Mouse (Mus musculus): ENCODE data around the gene Arg2. TPM values are rescaled to one million over a fixed set of nuclear protein-coding genes. Genes with fewer than 3 reads are reported as not detected.
A peak's percentile ranks its signal among the peaks of the same experiment; 100 is the strongest.

Arg2 gene
- polyA plus RNA-seq, 1 experiment from 2014 or later = 1.0 TPM

DNA sequence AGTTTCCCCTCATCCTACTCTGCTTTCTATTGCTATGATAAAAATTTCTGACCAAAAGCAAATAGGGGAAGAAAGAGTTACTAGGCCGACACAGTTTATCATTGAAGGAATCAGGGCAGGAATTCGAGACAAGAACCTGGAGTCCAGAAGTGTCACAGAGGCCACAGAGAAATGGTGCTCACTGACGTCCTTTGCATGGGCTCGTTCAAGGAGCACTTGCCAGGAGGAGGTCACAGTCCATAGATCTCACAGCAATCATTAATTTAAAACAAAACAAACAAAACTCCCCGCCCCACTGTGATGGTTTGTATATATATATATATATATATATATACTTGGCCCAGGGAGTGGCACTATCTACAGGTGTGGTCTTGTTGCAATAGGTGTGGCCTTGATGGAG is 25.3 kb upstream of the Arg2 start:
- Histone ChIP-seq H3K27me3 (replicated peaks; ENCODE audit: control insufficient read depth, insufficient read depth, low read length) (no peaks in the 10 kb centered on the region), H3K4me1 (replicated peaks; ENCODE audit: control insufficient read depth, insufficient read depth, low read length) (no peaks in the 10 kb centered on the region; the same call in 1 of the 2 replicates), H3K9ac (ENCODE audit: low read depth, low read length) (no peak overlapping the region), H3K9me3 (ENCODE audit: control insufficient read depth) (no peaks in the 10 kb centered on the region), H3K4me2 (replicated peaks; ENCODE audit: low read depth) (no peak overlapping the region), H3K4me3 (ENCODE audit: low read depth, low read length) (no peak overlapping the region), H3K27ac (ENCODE audit: low read depth, low read length) (no peak overlapping the region), H3K36me3 (ENCODE audit: control insufficient read depth, insufficient read depth) (no peaks in the 10 kb centered on the region)
- peak; percentile 45; the same call in 1 of the 2 replicates for ATAC-seq
- TF ChIP-seq CTCF (IDR thresholded peaks at IDR 0.05; ENCODE audit: low read depth) = no peak
- WGBS = 54% methylated on average over 5 of the region's 5 CpGs

GRCm38 (mm10) chr12:79118991-79119390 is 11.6 kb upstream of the Arg2 start:
- Histone ChIP-seq H3K27ac (ENCODE audit: low read depth, low read length) (no peak overlapping the region), H3K27me3 (replicated peaks; ENCODE audit: control insufficient read depth, insufficient read depth, low read length) (no peaks in the 10 kb centered on the region), H3K9ac (ENCODE audit: low read depth, low read length) (no peak overlapping the region), H3K9me3 (ENCODE audit: control insufficient read depth) (no peaks in the 10 kb centered on the region), H3K4me1 (replicated peaks; ENCODE audit: control insufficient read depth, insufficient read depth, low read length) (no peaks in the 10 kb centered on the region), H3K36me3 (ENCODE audit: control insufficient read depth, insufficient read depth) (no peaks in the 10 kb centered on the region), H3K4me2 (replicated peaks; ENCODE audit: low read depth) (no peak overlapping the region), H3K4me3 (ENCODE audit: low read depth, low read length) (no peak overlapping the region)
- whole genome bisulfite sequencing = 67% methylated on average over 4 of the region's 4 CpGs
- TF ChIP-seq CTCF (IDR thresholded peaks at IDR 0.05; ENCODE audit: low read depth) = no peak
- no peak for ATAC-seq

- WGBS = 32% methylated on average over 3 of the region's 3 CpGs
- Histone ChIP-seq H3K27ac (ENCODE audit: low read depth, low read length) (no peak overlapping the region), H3K27me3 (replicated peaks; ENCODE audit: control insufficient read depth, insufficient read depth, low read length) (no peaks in the 10 kb centered on the region), H3K4me3 (ENCODE audit: low read depth, low read length) (no peak overlapping the region), H3K4me2 (replicated peaks; ENCODE audit: low read depth) (no peak overlapping the region), H3K9me3 (ENCODE audit: control insufficient read depth) (no peaks in the 10 kb centered on the region), H3K4me1 (replicated peaks; ENCODE audit: control insufficient read depth, insufficient read depth, low read length) (no peaks in the 10 kb centered on the region), H3K9ac (ENCODE audit: low read depth, low read length) (no peak overlapping the region), H3K36me3 (ENCODE audit: control insufficient read depth, insufficient read depth) (no peaks in the 10 kb centered on the region)
- no peak for ATAC-seq
- TF ChIP-seq CTCF (IDR thresholded peaks at IDR 0.05; ENCODE audit: low read depth) = peak; percentile 60
These were observed 7.8 kb upstream of the Arg2 start for GRCm38 (mm10) chr12:79122820-79123219.

- Histone ChIP-seq H3K36me3 (ENCODE audit: control insufficient read depth, insufficient read depth) (no peaks in the 10 kb centered on the region), H3K9ac (ENCODE audit: low read depth, low read length) (no peak overlapping the region), H3K9me3 (ENCODE audit: control insufficient read depth) (no peaks in the 10 kb centered on the region), H3K4me3 (ENCODE audit: low read depth, low read length) (peak overlapping the region; percentile 41), H3K27me3 (replicated peaks; ENCODE audit: control insufficient read depth, insufficient read depth, low read length) (peaks cover 30% of the 10 kb centered on the region), H3K4me1 (replicated peaks; ENCODE audit: control insufficient read depth, insufficient read depth, low read length) (peaks cover 6% of the 10 kb centered on the region; the same call in 1 of the 2 replicates), H3K27ac (ENCODE audit: low read depth, low read length) (no peak overlapping the region), H3K4me2 (replicated peaks; ENCODE audit: low read depth) (peak overlapping the region; percentile 80)
- TF ChIP-seq CTCF (IDR thresholded peaks at IDR 0.05; ENCODE audit: low read depth) = no peak
- no peak for ATAC-seq
- WGBS = 2% methylated on average over 22 of the region's 22 CpGs
These were observed 650 bp downstream of the Arg2 start for GRCm38 (mm10) chr12:79131178-79131675.

DNA sequence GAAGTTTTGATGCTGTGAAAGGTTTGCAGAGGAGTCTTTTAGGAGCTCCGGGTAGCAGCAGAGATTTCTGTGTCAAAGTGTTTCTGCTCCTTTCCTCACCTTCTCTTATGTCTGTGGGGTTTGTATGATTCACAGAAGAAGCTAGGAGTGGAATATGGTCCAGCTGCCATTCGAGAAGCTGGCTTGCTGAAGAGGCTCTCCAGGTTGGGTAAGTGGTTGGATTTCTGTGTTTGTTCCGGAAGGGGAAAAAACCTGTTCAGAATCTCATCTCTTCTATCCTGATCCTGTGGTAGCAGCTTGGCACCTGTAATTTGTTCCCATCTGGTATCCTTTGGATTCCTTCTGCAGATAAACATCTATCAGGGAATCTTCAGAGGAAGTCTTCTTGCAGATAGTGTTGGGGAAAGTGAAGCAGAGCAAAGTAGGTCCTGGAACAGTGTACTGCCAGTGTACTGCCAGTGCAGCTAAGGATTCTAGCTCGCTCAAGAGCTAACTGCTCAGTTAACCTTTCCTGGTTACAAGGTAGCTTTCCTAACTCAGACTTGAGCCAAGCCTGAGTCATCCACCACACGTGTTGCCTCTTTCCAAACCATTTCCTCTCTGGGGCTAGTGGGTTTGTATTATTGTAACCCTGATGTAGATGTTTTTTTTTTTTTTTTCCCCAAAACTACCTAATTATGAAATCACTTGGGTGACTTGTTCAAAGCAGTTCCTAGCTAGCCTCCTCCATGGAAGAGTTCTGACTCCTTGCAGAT is 1.3 kb downstream of the Arg2 start:
- ATAC-seq = no peak
- no peak overlapping the region for H3K27ac ChIP-seq (ENCODE audit: low read depth, low read length)
- 42% methylated on average over 5 of the region's 5 CpGs for WGBS
- no peaks in the 10 kb centered on the region for H3K9me3 ChIP-seq (ENCODE audit: control insufficient read depth)
- H3K9ac ChIP-seq (ENCODE audit: low read depth, low read length) = no peak overlapping the region
- H3K27me3 ChIP-seq (replicated peaks; ENCODE audit: control insufficient read depth, insufficient read depth, low read length) = peaks cover 30% of the 10 kb centered on the region
- peak overlapping the region; percentile 80 for H3K4me2 ChIP-seq (replicated peaks; ENCODE audit: low read depth)
- H3K4me1 ChIP-seq (replicated peaks; ENCODE audit: control insufficient read depth, insufficient read depth, low read length) = peaks cover 6% of the 10 kb centered on the region; the same call in 1 of the 2 replicates
- no peak for TF ChIP-seq CTCF (IDR thresholded peaks at IDR 0.05; ENCODE audit: low read depth)
- no peaks in the 10 kb centered on the region for H3K36me3 ChIP-seq (ENCODE audit: control insufficient read depth, insufficient read depth)
- H3K4me3 ChIP-seq (ENCODE audit: low read depth, low read length) = no peak overlapping the region

DNA sequence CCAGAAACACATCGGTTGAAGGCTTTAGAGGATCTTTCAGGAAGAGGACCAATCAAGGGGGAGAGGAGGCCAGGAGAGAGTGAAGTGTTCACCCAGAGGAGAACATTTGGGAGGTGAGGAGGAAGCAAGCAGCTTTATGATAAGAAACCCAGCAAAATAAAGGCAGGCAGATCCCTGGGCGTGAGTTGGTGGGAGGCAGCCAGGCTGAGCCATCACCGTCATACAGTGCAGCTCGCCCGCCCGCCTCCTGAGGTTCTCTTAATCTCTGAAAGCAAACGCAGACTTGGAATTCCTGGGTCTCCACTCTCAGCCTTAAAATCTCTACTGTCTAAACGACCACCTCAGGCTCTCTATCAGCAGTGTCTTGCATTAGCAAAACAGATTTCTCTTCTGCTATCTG is 4.1 kb downstream of the Arg2 start:
- H3K4me2 ChIP-seq (replicated peaks; ENCODE audit: low read depth) = no peak overlapping the region
- no peak overlapping the region for H3K27ac ChIP-seq (ENCODE audit: low read depth, low read length)
- H3K4me3 ChIP-seq (ENCODE audit: low read depth, low read length) = no peak overlapping the region
- H3K4me1 ChIP-seq (replicated peaks; ENCODE audit: control insufficient read depth, insufficient read depth, low read length) = peaks cover 6% of the 10 kb centered on the region; the same call in 1 of the 2 replicates
- H3K27me3 ChIP-seq (replicated peaks; ENCODE audit: control insufficient read depth, insufficient read depth, low read length) = peaks cover 29% of the 10 kb centered on the region
- 46% methylated on average over 8 of the region's 8 CpGs for WGBS
- no peaks in the 10 kb centered on the region for H3K36me3 ChIP-seq (ENCODE audit: control insufficient read depth, insufficient read depth)
- H3K9ac ChIP-seq (ENCODE audit: low read depth, low read length) = no peak overlapping the region
- no peaks in the 10 kb centered on the region for H3K9me3 ChIP-seq (ENCODE audit: control insufficient read depth)
- no peak for ATAC-seq
- TF ChIP-seq CTCF (IDR thresholded peaks at IDR 0.05; ENCODE audit: low read depth) = no peak

Measured in intestine, postnatal 0 days (tissue).